Mouse (Mus musculus): ENCODE results near the gene Fjx1.

Gene Fjx1

GRCm38 (mm10) chr2:102451671-102452549, at the start of gene Fjx1:
Fjx1 (minus strand) TSS chr2:102452499.
- no peak for DNase-seq (ENCODE audit: low spot score)

- no peak for DNase-seq (ENCODE audit: low spot score)
These were observed 47.8 kb upstream of the Fjx1 start for GRCm38 (mm10) chr2:102500001-102500689.

GRCm38 (mm10) chr2:102480738-102481137, 28.4 kb upstream of the Fjx1 start:
- no peak for DNase-seq (ENCODE audit: low spot score)

GRCm38 (mm10) chr2:102476101-102476500, 23.8 kb upstream of the Fjx1 start:
- no peak for DNase-seq (ENCODE audit: low spot score)

GRCm38 (mm10) chr2:102468645-102469044, 16.3 kb upstream of the Fjx1 start:
- DNase-seq (ENCODE audit: low spot score) = no peak

GRCm38 (mm10) chr2:102464342-102464732, 12.0 kb upstream of the Fjx1 start:
- no peak for DNase-seq (ENCODE audit: low spot score)

GRCm38 (mm10) chr2:102463587-102464341, 11.5 kb upstream of the Fjx1 start:
- no peak for DNase-seq (ENCODE audit: low spot score)

GRCm38 (mm10) chr2:102461491-102461890, 9.2 kb upstream of the Fjx1 start:
- no peak for DNase-seq (ENCODE audit: low spot score)

GRCm38 (mm10) chr2:102455126-102455525, 2.8 kb upstream of the Fjx1 start:
- DNase-seq (ENCODE audit: low spot score) = no peak

- DNase-seq (ENCODE audit: low spot score) = no peak
These were observed 1.1 kb upstream of the Fjx1 start for GRCm38 (mm10) chr2:102453447-102453846.

GRCm38 (mm10) chr2:102450761-102451670, 1.3 kb downstream of the Fjx1 start:
- DNase-seq (ENCODE audit: low spot score) = no peak

- no peak for DNase-seq (ENCODE audit: low spot score)
These were observed 2.0 kb downstream of the Fjx1 start for GRCm38 (mm10) chr2:102450248-102450760.

GRCm38 (mm10) chr2:102449630-102450247, 2.6 kb downstream of the Fjx1 start:
- no peak for DNase-seq (ENCODE audit: low spot score)

- no peak for DNase-seq (ENCODE audit: low spot score)
These were observed 3.2 kb downstream of the Fjx1 start for GRCm38 (mm10) chr2:102449056-102449455.

GRCm38 (mm10) chr2:102447831-102448230, 4.5 kb downstream of the Fjx1 start:
- DNase-seq (ENCODE audit: low spot score) = no peak

- no peak for DNase-seq (ENCODE audit: low spot score)
These were observed 5.4 kb downstream of the Fjx1 start for GRCm38 (mm10) chr2:102446851-102447250.

- no peak for DNase-seq (ENCODE audit: low spot score)
These were observed 14.8 kb downstream of the Fjx1 start for GRCm38 (mm10) chr2:102437357-102438030.

- no peak for DNase-seq (ENCODE audit: low spot score)
These were observed 18.4 kb downstream of the Fjx1 start for GRCm38 (mm10) chr2:102433879-102434278.

GRCm38 (mm10) chr2:102431084-102431483, 21.2 kb downstream of the Fjx1 start:
- no peak for DNase-seq (ENCODE audit: low spot score)

- DNase-seq (ENCODE audit: low spot score) = no peak
These were observed 24.3 kb downstream of the Fjx1 start for GRCm38 (mm10) chr2:102427974-102428373.
